In the genomic region with DNA sequence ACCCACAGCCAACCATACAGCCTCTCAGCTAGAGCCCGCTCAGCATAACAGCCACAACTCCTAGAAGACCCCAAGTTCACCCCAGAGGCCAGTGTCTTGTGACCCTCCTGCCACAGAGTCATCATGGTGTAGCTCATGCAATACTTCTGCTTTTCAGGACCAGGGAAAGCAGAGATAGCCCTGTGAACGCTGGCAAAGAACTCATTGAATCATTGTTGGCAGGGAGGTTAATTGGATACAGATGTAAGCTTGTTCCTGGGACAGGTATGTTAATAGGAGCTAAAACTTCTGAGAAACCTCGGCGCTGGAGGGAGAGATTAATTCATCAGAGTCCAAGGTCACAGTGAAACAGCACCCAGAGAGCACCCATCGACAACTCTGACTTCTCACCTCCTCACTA, we compare ENCODE assay signal across 20 mouse cellular contexts. TPM values are rescaled to one million over a fixed set of nuclear protein-coding genes. Genes with fewer than 3 reads are reported as not detected.
A peak's percentile ranks its signal among the peaks of the same experiment; 100 is the strongest.
DNase-seq lines count a peak whose midpoint lies in the region; ATAC-seq and TF ChIP-seq lines count a peak whose summit lies in the region.
"Had no signal": no experiment of that assay in that cellular context is flagged by ENCODE, and none has a peak within 500 bp of the region (broad histone marks: within the 10 kb centered on the region; RNA-seq: fewer than 3 reads in every experiment).

No protein-coding gene starts in this region.

- no peak overlapping the region for H3K9ac ChIP-seq in limb, embryonic 13.5 days
- H3K9ac ChIP-seq in limb, embryonic 14.5 days (ENCODE audit: low read depth, low read length, severe bottlenecking), result no peak overlapping the region
- H3K9ac ChIP-seq in midbrain, embryonic 13.5 days (replicated peaks), result no peak overlapping the region
- H3K9ac ChIP-seq: forebrain, embryonic 13.5 days; intestine, embryonic 15.5 days; limb, embryonic 12.5 days; liver, embryonic 13.5 days; neural tube, embryonic 12.5 days had no signal

- WGBS in limb, embryonic 13.5 days, result 15% methylated on average over 5 of the region's 5 CpGs
- 18% methylated on average over 5 of the region's 5 CpGs for WGBS in limb, embryonic 10.5 days
- WGBS in embryonic facial prominence, embryonic 10.5 days, result 30% methylated on average over 5 of the region's 5 CpGs
- 24% methylated on average over 5 of the region's 5 CpGs for WGBS in limb, embryonic 14.5 days
- WGBS in midbrain, embryonic 13.5 days, result 36% methylated on average over 5 of the region's 5 CpGs

- H3K9me3 ChIP-seq in limb, embryonic 13.5 days, result no peaks in the 10 kb centered on the region
- H3K9me3 ChIP-seq in limb, embryonic 10.5 days (replicated peaks), result no peaks in the 10 kb centered on the region
- H3K9me3 ChIP-seq in embryonic facial prominence, embryonic 10.5 days, result no peaks in the 10 kb centered on the region
- no peaks in the 10 kb centered on the region for H3K9me3 ChIP-seq in limb, embryonic 14.5 days (ENCODE audit: control insufficient read depth, low read length)
- no peaks in the 10 kb centered on the region for H3K9me3 ChIP-seq in midbrain, embryonic 13.5 days
- H3K9me3 ChIP-seq: forebrain, embryonic 13.5 days; heart, embryonic 10.5 days; intestine, embryonic 15.5 days; limb, embryonic 12.5 days; liver, embryonic 13.5 days; neural tube, embryonic 12.5 days had no signal

- no peak for DNase-seq in limb, embryonic 10.5 days (ENCODE audit: low spot score)
- peak; percentile 71 for DNase-seq in NIH3T3 (ENCODE audit: low read depth)
- peak; percentile 26 for DNase-seq in embryonic facial prominence, embryonic 10.5 days (ENCODE audit: low spot score)
- peak; percentile 68 for DNase-seq in limb, embryonic 14.5 days (ENCODE audit: low spot score)
- no peak for DNase-seq in thymus, adult 18-20 months
- no peak for DNase-seq in left cerebral cortex, postnatal 10 days (ENCODE audit: extremely low spot score in 1 of 2, low spot score in 2 of 2)
- DNase-seq: heart, adult 11 months had no signal

- peaks cover 18% of the 10 kb centered on the region for H3K4me1 ChIP-seq in limb, embryonic 13.5 days
- H3K4me1 ChIP-seq in limb, embryonic 10.5 days, result peaks cover 26% of the 10 kb centered on the region
- H3K4me1 ChIP-seq in embryonic facial prominence, embryonic 10.5 days, result peaks cover 35% of the 10 kb centered on the region
- H3K4me1 ChIP-seq in limb, embryonic 14.5 days (ENCODE audit: control insufficient read depth, insufficient read depth, low read length), result peaks cover 7% of the 10 kb centered on the region
- peaks cover 55% of the 10 kb centered on the region for H3K4me1 ChIP-seq in midbrain, embryonic 13.5 days (replicated peaks)
- H3K4me1 ChIP-seq: liver, embryonic 13.5 days had no signal

- H3K27me3 ChIP-seq in limb, embryonic 13.5 days, result peaks cover 50% of the 10 kb centered on the region
- peaks cover 77% of the 10 kb centered on the region for H3K27me3 ChIP-seq in limb, embryonic 10.5 days (ENCODE audit: low read depth, poor library complexity, severe bottlenecking)
- peaks cover 72% of the 10 kb centered on the region for H3K27me3 ChIP-seq in embryonic facial prominence, embryonic 10.5 days (replicated peaks; ENCODE audit: low read depth, poor library complexity, severe bottlenecking)
- H3K27me3 ChIP-seq in limb, embryonic 14.5 days (ENCODE audit: control insufficient read depth, insufficient read depth, low read length), result no peaks in the 10 kb centered on the region
- H3K27me3 ChIP-seq in midbrain, embryonic 13.5 days, result peaks cover 28% of the 10 kb centered on the region
- H3K27me3 ChIP-seq: intestine, embryonic 15.5 days had no signal

- TF ChIP-seq POLR2A in limb, embryonic 14.5 days (IDR thresholded peaks at IDR 0.05; ENCODE audit: borderline replicate concordance, extremely low read depth, insufficient read depth, insufficient read length), result no peak

- H3K4me3 ChIP-seq in limb, embryonic 13.5 days, result no peak overlapping the region
- H3K4me3 ChIP-seq in limb, embryonic 10.5 days, result no peak overlapping the region
- no peak overlapping the region for H3K4me3 ChIP-seq in embryonic facial prominence, embryonic 10.5 days
- no peak overlapping the region for H3K4me3 ChIP-seq in limb, embryonic 14.5 days (replicated peaks; ENCODE audit: low read length)
- H3K4me3 ChIP-seq in midbrain, embryonic 13.5 days (replicated peaks), result no peak overlapping the region
- H3K4me3 ChIP-seq: forebrain, embryonic 13.5 days; heart, embryonic 10.5 days; intestine, embryonic 15.5 days; layer of hippocampus, adult 2 months; limb, embryonic 12.5 days; liver, embryonic 13.5 days; myocyte; neural tube, embryonic 12.5 days had no signal

- no peak overlapping the region for H3K27ac ChIP-seq in limb, embryonic 13.5 days
- no peak overlapping the region for H3K27ac ChIP-seq in limb, embryonic 10.5 days
- no peak overlapping the region for H3K27ac ChIP-seq in embryonic facial prominence, embryonic 10.5 days (replicated peaks)
- H3K27ac ChIP-seq in limb, embryonic 14.5 days (replicated peaks; ENCODE audit: low read depth, low read length), result no peak overlapping the region
- no peak overlapping the region for H3K27ac ChIP-seq in midbrain, embryonic 13.5 days
- H3K27ac ChIP-seq: intestine, embryonic 15.5 days; limb, embryonic 12.5 days; liver, embryonic 13.5 days; neural tube, embryonic 12.5 days had no signal

- intact Hi-C loops in left cerebral cortex, postnatal 10 days (cut with DNase I), result loop anchor here (5.0 kb wide), 1 partner anchor 52 kb away; no protein-coding TSS in a partner anchor

- H3K36me3 ChIP-seq in limb, embryonic 13.5 days, result no peaks in the 10 kb centered on the region
- H3K36me3 ChIP-seq in limb, embryonic 10.5 days, result no peaks in the 10 kb centered on the region
- no peaks in the 10 kb centered on the region for H3K36me3 ChIP-seq in embryonic facial prominence, embryonic 10.5 days (replicated peaks)
- no peaks in the 10 kb centered on the region for H3K36me3 ChIP-seq in limb, embryonic 14.5 days (ENCODE audit: control insufficient read depth, insufficient read depth, low read length)
- H3K36me3 ChIP-seq in midbrain, embryonic 13.5 days, result no peaks in the 10 kb centered on the region
- H3K36me3 ChIP-seq: heart, embryonic 10.5 days; intestine, embryonic 15.5 days; limb, embryonic 12.5 days; liver, embryonic 13.5 days; neural tube, embryonic 12.5 days had no signal

- 0 out of 2 replicates have a peak overlapping the region, but pooled peaks have one; percentile 7 for H3K4me2 ChIP-seq in limb, embryonic 13.5 days (replicated peaks)
- no peak overlapping the region for H3K4me2 ChIP-seq in limb, embryonic 14.5 days (replicated peaks; ENCODE audit: low read depth, low read length, severe bottlenecking)
- H3K4me2 ChIP-seq in midbrain, embryonic 13.5 days (replicated peaks), result no peak overlapping the region
- H3K4me2 ChIP-seq: forebrain, embryonic 13.5 days; intestine, embryonic 15.5 days; limb, embryonic 12.5 days; liver, embryonic 13.5 days; midbrain, embryonic 11.5 days; neural tube, embryonic 12.5 days had no signal

- ATAC-seq in limb, embryonic 13.5 days (ENCODE audit: low FRiP score, low read depth), result no peak
- ATAC-seq in limb, embryonic 14.5 days (ENCODE audit: low FRiP score, low read depth), result no peak
- no peak for ATAC-seq in midbrain, embryonic 13.5 days
- ATAC-seq: intestine, embryonic 15.5 days; Patski had no signal

RNA-seq across cellular contexts. Expression of gene Dagla, which starts 36.0 kb away (rescaled TPM):
- polyA plus RNA-seq in limb, embryonic 13.5 days (2015; fragmentation: Nextera tagmentation; extraction: Ambion mirVana), result 2.0 and 2.5 TPM in 2 replicates
- polyA plus RNA-seq in limb, embryonic 10.5 days (2016; fragmentation: Nextera tagmentation; extraction: Ambion mirVana), result 1.8 and 2.2 TPM in 2 replicates
- polyA plus RNA-seq in embryonic facial prominence, embryonic 10.5 days (2016; fragmentation: Nextera tagmentation; extraction: Ambion mirVana), result 2.2 and 2.4 TPM in 2 replicates
- 8.1 and 11.1 TPM in 2 replicates for polyA plus RNA-seq in limb, embryonic 14.5 days (2012; rRNA removed)
- polyA plus RNA-seq in limb, embryonic 14.5 days (2014; fragmentation: Nextera tagmentation; extraction: Ambion mirVana), result 2.4 and 2.8 TPM in 2 replicates
- polyA plus RNA-seq in midbrain, embryonic 13.5 days (2015; fragmentation: Nextera tagmentation; extraction: Ambion mirVana), result 5.1 and 5.3 TPM in 2 replicates
- 10 to 100 TPM; 65.9 to 68.7 TPM for total RNA-seq in left cerebral cortex, postnatal 10 days (2021)
- total RNA-seq: common myeloid progenitor, adult 5-6 weeks had no signal

RNA-seq across cellular contexts. Expression of gene Syt7, which starts 48.2 kb away (rescaled TPM):
- 0.69 and 1.1 TPM in 2 replicates for polyA plus RNA-seq in limb, embryonic 13.5 days (2015; fragmentation: Nextera tagmentation; extraction: Ambion mirVana)
- polyA plus RNA-seq in limb, embryonic 10.5 days (2016; fragmentation: Nextera tagmentation; extraction: Ambion mirVana), result 0.33 and 0.41 TPM in 2 replicates
- polyA plus RNA-seq in embryonic facial prominence, embryonic 10.5 days (2016; fragmentation: Nextera tagmentation; extraction: Ambion mirVana), result 0.44 and 0.64 TPM in 2 replicates
- 5.0 and 5.5 TPM in 2 replicates for polyA plus RNA-seq in limb, embryonic 14.5 days (2012; rRNA removed)
- polyA plus RNA-seq in limb, embryonic 14.5 days (2014; fragmentation: Nextera tagmentation; extraction: Ambion mirVana), result 2.0 and 2.2 TPM in 2 replicates
- polyA plus RNA-seq in midbrain, embryonic 13.5 days (2015; fragmentation: Nextera tagmentation; extraction: Ambion mirVana), result 8.2 and 8.8 TPM in 2 replicates
- total RNA-seq in left cerebral cortex, postnatal 10 days (2021), result 100 to 1,000 TPM; 240 to 248 TPM
- total RNA-seq: common myeloid progenitor, adult 5-6 weeks had no signal

Comparison
In these comparisons a context has a peak if more than half of its experiments do, and no peak if none do; other contexts are left out.
1. DNase-seq: peak in NIH3T3 (single experiment), embryonic facial prominence, embryonic 10.5 days (single experiment) and limb, embryonic 14.5 days (single experiment); none in limb, embryonic 10.5 days (single experiment), thymus, adult 18-20 months (0 of 2) and left cerebral cortex, postnatal 10 days (0 of 2).